Mouse (Mus musculus) gastrocnemius, adult 2 months (tissue): ENCODE results near the gene Diaph3. TPM values are rescaled to one million over a fixed set of nuclear protein-coding genes. Genes with fewer than 3 reads are reported as not detected.

Experiments used
- DNase-seq: peaks from one replicate; pipeline ENCODE4 v3.0.0; 2022
- H3K27ac ChIP-seq: fragments of 200-600 bp; 2 replicates; pipeline ENCODE4 v1.8.1; 2022; ENCODE audit warnings: mild to moderate bottlenecking
- H3K4me3 ChIP-seq: fragments of 200-600 bp; 2 replicates; pipeline ENCODE4 v1.8.1; 2022; ENCODE audit warnings: mild to moderate bottlenecking, moderate library complexity
- CTCF ChIP-seq: fragments of 200-600 bp; IDR thresholded peaks from 2 replicates; pipeline ENCODE4 v1.8.1; 2022; ENCODE audit warnings: antibody characterized with exemption, mild to moderate bottlenecking, moderate library complexity
- intact Hi-C: fragments of 180-260 bp; cut with DNase I; formaldehyde crosslinking; loops from one replicate; pipeline ENCODE4 v1.15.1; 2025
- total RNA-seq, 2 experiments: library from RNA; stranded (reverse); gene quantifications; 2 replicates each; pipeline ENCODE4 v1.2.3; 2021

The Diaph3 gene
- total RNA-seq, 2 experiments from 2014 or later, result 0.08 TPM; not detected in 1

DNA sequence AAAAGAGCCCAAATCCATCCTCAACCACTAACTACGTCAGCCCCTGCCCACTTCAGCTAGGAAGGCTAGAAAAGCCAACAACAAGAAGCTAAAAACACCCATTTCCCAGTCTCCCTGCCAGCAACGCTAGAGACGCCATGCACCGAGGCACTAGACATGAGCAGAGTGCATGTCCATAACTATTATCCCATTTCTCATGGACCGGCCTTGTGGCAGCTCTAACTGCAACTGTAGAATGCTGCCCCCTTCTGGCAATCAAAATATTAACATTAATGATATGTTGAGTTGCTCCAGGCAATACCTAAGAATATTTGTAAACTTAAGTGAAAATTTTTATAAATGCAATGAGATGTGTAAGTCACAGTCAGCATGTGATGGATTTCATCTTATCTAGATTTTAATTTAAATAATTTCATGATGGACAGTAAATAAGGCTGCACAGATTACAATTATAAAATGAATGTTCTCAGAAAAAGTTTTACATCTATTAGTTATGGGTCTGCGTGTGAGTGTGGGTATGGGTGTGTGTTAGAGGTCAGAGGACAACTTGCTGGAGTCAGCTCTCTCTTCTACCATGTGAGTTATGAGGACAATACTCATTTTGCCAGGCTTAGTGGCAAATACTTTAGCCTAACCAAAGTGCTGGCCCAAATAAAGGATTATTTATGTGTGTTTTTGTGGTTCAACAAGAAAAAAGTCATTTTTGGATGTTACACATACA is 359.3 kb downstream of the Diaph3 start:
- Histone ChIP-seq H3K4me3 (no peak overlapping the region), H3K27ac (no peak overlapping the region)
- intact Hi-C loops, result loop anchor here (5.0 kb wide), 1 partner anchor 104 kb away; no protein-coding TSS in a partner anchor
- peak; percentile 69 for TF ChIP-seq CTCF
- peak; percentile 22 for DNase-seq

GRCm38 (mm10) chr14:86773311-86773710 is 367.7 kb downstream of the Diaph3 start:
- intact Hi-C loops, result no loop called here
- no peak for TF ChIP-seq CTCF
- DNase-seq, result no peak
- Histone ChIP-seq H3K27ac (no peak overlapping the region), H3K4me3 (no peak overlapping the region)

DNA sequence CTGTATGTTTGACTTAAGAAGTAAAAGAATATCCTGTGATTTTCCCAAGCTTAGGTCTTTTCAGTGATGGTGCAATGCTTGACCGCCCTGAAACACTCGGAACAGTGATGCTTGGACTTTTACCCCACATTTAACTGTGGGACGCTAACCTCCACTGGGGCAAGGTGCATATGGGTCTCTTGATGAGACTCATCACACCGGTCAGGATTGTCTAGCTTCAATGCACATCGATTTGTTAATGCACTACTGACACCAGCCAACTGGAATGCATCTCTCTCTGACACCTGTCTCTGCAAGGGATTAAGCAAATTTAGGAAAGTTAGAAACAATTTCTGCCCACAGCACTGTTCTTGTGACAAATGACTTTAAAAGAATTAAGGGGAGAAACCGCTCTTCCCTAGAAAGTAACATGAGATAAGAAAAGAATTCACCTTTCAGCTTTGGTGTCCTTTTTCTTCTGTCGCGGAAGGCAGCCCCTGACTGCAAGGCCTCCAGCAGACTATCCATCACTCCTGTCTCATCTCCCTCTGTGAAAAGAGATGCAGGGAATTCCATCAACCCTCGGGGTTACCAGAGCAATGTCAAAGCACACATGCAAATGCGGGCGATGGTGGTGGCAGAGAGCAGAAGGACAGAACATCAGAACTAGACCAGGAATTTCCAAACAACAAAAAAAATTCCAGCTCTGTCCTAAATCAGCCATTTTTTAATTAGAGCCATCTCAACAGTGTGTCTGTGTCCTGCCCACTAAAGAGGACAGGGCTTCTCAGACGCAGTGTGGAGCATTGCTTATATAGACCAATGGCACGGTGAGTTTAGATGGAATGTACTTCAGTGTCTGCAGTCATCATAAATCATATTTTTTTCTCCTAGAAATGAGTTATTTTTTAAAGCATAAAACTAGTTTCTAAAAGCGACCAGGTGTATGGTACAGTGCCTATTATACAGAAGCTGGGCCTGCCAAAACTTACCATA is 368.6 kb downstream of the Diaph3 start:
- no peak for TF ChIP-seq CTCF
- DNase-seq, result no peak
- intact Hi-C loops, result no loop called here
- H3K4me3 ChIP-seq, result no peak overlapping the region
- H3K27ac ChIP-seq, result no peak overlapping the region

GRCm38 (mm10) chr14:86764286-86764685 is 376.7 kb downstream of the Diaph3 start:
- Histone ChIP-seq H3K4me3 (no peak overlapping the region), H3K27ac (no peak overlapping the region)
- intact Hi-C loops, result no loop called here
- DNase-seq, result no peak
- TF ChIP-seq CTCF, result no peak

- H3K4me3 ChIP-seq, result no peak overlapping the region
- intact Hi-C loops, result no loop called here
- H3K27ac ChIP-seq, result no peak overlapping the region
- TF ChIP-seq CTCF, result no peak
- DNase-seq, result no peak
Measured at GRCm38 (mm10) chr14:86757604-86758520, 383.2 kb downstream of the Diaph3 start.

- intact Hi-C loops, result no loop called here
- DNase-seq, result no peak
- no peak overlapping the region for H3K4me3 ChIP-seq
- no peak overlapping the region for H3K27ac ChIP-seq
- TF ChIP-seq CTCF, result no peak
Measured at GRCm38 (mm10) chr14:86757132-86757531, 383.9 kb downstream of the Diaph3 start.

DNA sequence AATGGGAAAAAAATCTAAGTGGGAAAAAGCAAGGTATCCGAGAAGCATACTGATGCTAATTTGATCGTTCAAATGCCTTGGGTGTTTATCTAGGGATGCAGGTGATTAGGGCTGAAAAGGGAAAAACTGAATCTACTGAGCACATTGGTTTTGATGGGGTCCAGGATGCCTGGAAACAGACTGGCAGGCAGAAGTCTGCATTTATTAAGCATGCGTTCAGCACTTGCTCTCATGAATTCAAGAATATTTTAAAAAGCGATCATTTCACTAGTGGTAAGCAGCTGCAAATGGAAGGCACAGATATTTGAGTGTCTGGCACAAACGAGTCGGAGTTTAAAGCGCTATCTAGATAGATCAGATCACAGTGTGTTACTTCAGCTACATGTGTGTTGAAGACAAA is 390.7 kb downstream of the Diaph3 start:
- no peak for DNase-seq
- Histone ChIP-seq H3K27ac (no peak overlapping the region), H3K4me3 (no peak overlapping the region)
- TF ChIP-seq CTCF, result no peak
- intact Hi-C loops, result no loop called here

DNA sequence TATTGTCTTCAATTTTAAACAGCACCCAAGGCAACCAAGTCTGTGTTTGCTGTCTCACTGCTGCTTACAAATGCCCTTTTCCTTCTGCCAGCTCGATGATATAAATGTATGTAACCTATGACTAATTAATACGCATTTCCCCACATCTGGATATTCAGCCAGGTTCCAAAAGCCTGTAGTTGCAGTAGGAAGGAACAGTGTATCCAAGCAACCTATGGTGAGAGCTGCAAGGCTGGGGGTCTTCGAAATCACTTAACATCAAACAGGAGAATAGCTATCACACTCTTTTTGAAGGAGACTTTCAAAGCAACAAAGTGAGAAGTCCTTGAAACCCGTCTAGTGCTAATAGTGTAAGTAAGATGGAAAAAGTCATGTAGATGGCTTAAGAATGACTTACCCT is 391.6 kb downstream of the Diaph3 start:
- intact Hi-C loops, result no loop called here
- no peak overlapping the region for H3K4me3 ChIP-seq
- H3K27ac ChIP-seq, result no peak overlapping the region
- no peak for DNase-seq
- TF ChIP-seq CTCF, result no peak

GRCm38 (mm10) chr14:86748876-86749275 is 392.2 kb downstream of the Diaph3 start:
- Histone ChIP-seq H3K27ac (no peak overlapping the region), H3K4me3 (no peak overlapping the region)
- no peak for TF ChIP-seq CTCF
- intact Hi-C loops, result no loop called here
- DNase-seq, result no peak

DNA sequence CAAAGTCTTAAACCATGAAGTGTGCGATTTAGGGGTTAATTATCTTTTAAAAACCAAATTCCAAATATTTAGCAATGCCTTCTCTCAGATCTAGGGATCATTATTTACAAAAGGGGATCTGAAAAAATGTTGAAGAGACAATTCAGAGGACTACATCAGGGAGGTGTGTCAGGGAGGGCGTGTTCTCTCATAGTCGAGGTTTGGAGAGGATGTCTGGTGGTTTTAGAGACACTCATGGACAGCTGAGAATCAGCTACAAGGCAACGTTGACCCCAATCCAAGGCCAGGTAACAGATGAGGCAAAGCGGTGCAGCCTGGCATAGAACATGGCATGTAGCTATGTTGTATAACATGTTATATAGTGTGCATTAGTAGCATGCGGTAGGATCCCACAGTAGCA is 396.5 kb downstream of the Diaph3 start:
- TF ChIP-seq CTCF, result no peak
- Histone ChIP-seq H3K4me3 (no peak overlapping the region), H3K27ac (no peak overlapping the region)
- intact Hi-C loops, result no loop called here
- no peak for DNase-seq

DNA sequence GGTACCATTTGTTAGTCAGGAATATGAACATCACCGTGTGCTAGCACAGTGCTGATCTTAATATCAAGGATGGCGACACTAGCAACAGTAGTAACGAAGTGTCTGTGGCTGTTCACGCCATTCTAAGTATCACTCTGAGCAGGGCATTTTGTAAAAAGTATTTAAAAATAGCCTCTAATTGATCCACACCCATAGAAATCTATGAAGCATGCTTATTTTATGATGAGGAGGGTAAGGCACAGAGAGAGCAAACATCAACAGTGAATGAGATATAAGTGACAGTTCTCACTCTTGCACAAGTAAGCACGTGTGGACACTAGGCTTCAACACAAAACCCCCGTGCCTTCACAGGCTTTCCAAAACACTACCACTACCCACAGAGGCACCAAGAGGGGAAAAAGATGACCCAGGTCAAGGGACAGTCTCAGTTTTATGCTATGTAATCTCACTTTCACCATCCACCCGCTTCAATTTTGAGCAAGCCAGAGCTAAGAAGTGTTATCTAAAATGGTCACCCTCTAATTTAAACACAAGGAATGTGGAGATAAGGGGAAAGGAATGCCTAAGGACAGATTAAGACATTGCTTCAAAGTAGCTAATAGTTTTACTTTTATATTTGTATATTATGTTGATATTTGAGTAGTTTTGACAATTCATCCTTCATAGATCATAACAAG is 399.0 kb downstream of the Diaph3 start:
- no peak overlapping the region for H3K4me3 ChIP-seq

DNA sequence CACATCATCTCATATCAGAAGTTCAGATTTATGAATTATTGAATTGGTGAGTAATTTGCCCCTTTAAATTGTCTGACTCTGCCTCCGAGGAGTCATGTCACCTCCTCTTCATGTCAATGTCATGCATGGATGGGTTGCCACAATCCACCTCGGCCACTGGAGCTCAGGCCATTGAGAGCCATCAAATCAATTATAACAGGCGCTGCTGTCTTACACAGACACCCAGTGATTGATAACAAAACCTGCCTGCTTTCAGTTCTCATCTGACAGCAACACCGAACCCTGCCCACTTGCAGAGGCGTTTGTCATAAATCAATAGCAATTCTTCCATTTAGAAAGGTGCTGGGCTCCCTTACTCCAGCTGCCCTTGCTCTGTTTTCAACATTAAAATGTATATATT is 402.1 kb downstream of the Diaph3 start:
- Histone ChIP-seq H3K27ac (no peak overlapping the region), H3K4me3 (no peak overlapping the region)
- no peak for TF ChIP-seq CTCF
- no peak for DNase-seq
- intact Hi-C loops, result no loop called here

More for the DNA sequence above, 399.0 kb downstream of the Diaph3 start:
- DNase-seq, result no peak
- no peak overlapping the region for H3K27ac ChIP-seq
- intact Hi-C loops, result no loop called here
- no peak for TF ChIP-seq CTCF
